10 mouse cellular contexts compared by ENCODE assay signal in genomic region chr11:95350960-95351359, GRCm38 (mm10). TPM values are rescaled to one million over a fixed set of nuclear protein-coding genes. Genes with fewer than 3 reads are reported as not detected.
DNase-seq lines count a peak whose midpoint lies in the region; ATAC-seq and TF ChIP-seq lines count a peak whose summit lies in the region.
"Had no signal": no experiment of that assay in that cellular context is flagged by ENCODE, and none has a peak within 500 bp of the region (broad histone marks: within the 10 kb centered on the region; RNA-seq: fewer than 3 reads in every experiment).

No protein-coding gene starts in this region.

- no peak for TF ChIP-seq CTCF in lung, adult 2 months (IDR thresholded peaks at IDR 0.05; ENCODE audit: insufficient read depth, low read length)

- H3K4me3 ChIP-seq in lung, embryonic 16.5 days (ENCODE audit: low read length): no peak overlapping the region
- no peak overlapping the region for H3K4me3 ChIP-seq in lung, adult 2 months (replicated peaks; ENCODE audit: extremely low read depth, low read depth, low read length)
- no peak overlapping the region for H3K4me3 ChIP-seq in liver, embryonic 16.5 days (ENCODE audit: low read depth, low read length)
- H3K4me3 ChIP-seq in hindbrain, embryonic 12.5 days: no peak overlapping the region
- no peak overlapping the region for H3K4me3 ChIP-seq in heart, embryonic 10.5 days
- H3K4me3 ChIP-seq: hindbrain, embryonic 13.5 days; midbrain, embryonic 10.5 days had no signal

- TF ChIP-seq POLR2A in lung, adult 2 months (IDR thresholded peaks at IDR 0.05; ENCODE audit: borderline replicate concordance, extremely low read depth, low read depth, low read length): no peak

- H3K4me2 ChIP-seq in lung, embryonic 16.5 days (ENCODE audit: low read depth, low read length): no peak overlapping the region
- no peak overlapping the region for H3K4me2 ChIP-seq in liver, embryonic 16.5 days (ENCODE audit: low read depth, low read length)
- no peak overlapping the region for H3K4me2 ChIP-seq in hindbrain, embryonic 12.5 days (replicated peaks)
- H3K4me2 ChIP-seq: hindbrain, embryonic 13.5 days had no signal

- no peak for DNase-seq in lung, adult 2 months
- DNase-seq in thymus, postnatal 25 days: peak; percentile 63
- no peak for DNase-seq in testis, postnatal 10 days (ENCODE audit: low spot score)
- DNase-seq in heart, embryonic 10.5 days (ENCODE audit: low spot score): no peak

- ATAC-seq in lung, embryonic 16.5 days (ENCODE audit: low read depth): no peak
- peak; percentile 23 for ATAC-seq in inflammation-experienced regulatory T-cells, adult 6 months
- no peak for ATAC-seq in liver, embryonic 16.5 days (ENCODE audit: low read depth)
- no peak for ATAC-seq in hindbrain, embryonic 12.5 days (ENCODE audit: low FRiP score)

- peak overlapping the region; percentile 17; the same call in 1 of the 2 replicates for H3K27ac ChIP-seq in lung, embryonic 16.5 days (ENCODE audit: low read length)
- peak overlapping the region; percentile 23 for H3K27ac ChIP-seq in liver, embryonic 16.5 days (ENCODE audit: low read length)
- no peak overlapping the region for H3K27ac ChIP-seq in hindbrain, embryonic 12.5 days
- no peak overlapping the region for H3K27ac ChIP-seq in heart, embryonic 10.5 days
- H3K27ac ChIP-seq: hindbrain, embryonic 13.5 days; midbrain, embryonic 10.5 days had no signal

- no peaks in the 10 kb centered on the region for H3K9me3 ChIP-seq in lung, embryonic 16.5 days (ENCODE audit: control insufficient read depth, low read length)
- H3K9me3 ChIP-seq in liver, embryonic 16.5 days (replicated peaks; ENCODE audit: control insufficient read depth, low read length): no peaks in the 10 kb centered on the region
- no peaks in the 10 kb centered on the region for H3K9me3 ChIP-seq in hindbrain, embryonic 12.5 days (replicated peaks)
- H3K9me3 ChIP-seq in heart, embryonic 10.5 days: no peaks in the 10 kb centered on the region
- H3K9me3 ChIP-seq: hindbrain, embryonic 13.5 days; midbrain, embryonic 10.5 days had no signal

- peaks cover 7% of the 10 kb centered on the region; the same call in 1 of the 2 replicates for H3K36me3 ChIP-seq in lung, embryonic 16.5 days (ENCODE audit: control insufficient read depth, insufficient read depth, low read length)
- H3K36me3 ChIP-seq in liver, embryonic 16.5 days (ENCODE audit: control insufficient read depth, insufficient read depth): peaks cover 80% of the 10 kb centered on the region
- H3K36me3 ChIP-seq in hindbrain, embryonic 12.5 days: 0 out of 2 replicates have a peak, but pooled peaks cover 2% of the 10 kb centered on the region
- peaks cover 21% of the 10 kb centered on the region for H3K36me3 ChIP-seq in heart, embryonic 10.5 days

- H3K4me1 ChIP-seq in lung, embryonic 16.5 days (replicated peaks; ENCODE audit: control insufficient read depth, insufficient read depth, low read length): peaks cover 10% of the 10 kb centered on the region
- peaks cover 14% of the 10 kb centered on the region; the same call in 1 of the 2 replicates for H3K4me1 ChIP-seq in lung, adult 2 months (ENCODE audit: control insufficient read depth, insufficient read depth, low read length)
- H3K4me1 ChIP-seq in liver, embryonic 16.5 days (ENCODE audit: control insufficient read depth, low read depth, low read length): peaks cover 61% of the 10 kb centered on the region
- H3K4me1 ChIP-seq in hindbrain, embryonic 12.5 days: 0 out of 2 replicates have a peak, but pooled peaks cover 2% of the 10 kb centered on the region
- peaks cover 10% of the 10 kb centered on the region for H3K4me1 ChIP-seq in heart, embryonic 10.5 days
- H3K4me1 ChIP-seq: midbrain, embryonic 10.5 days had no signal

- 79% methylated on average over 3 of the region's 3 CpGs for WGBS in lung, embryonic 16.5 days
- whole genome bisulfite sequencing in lung, adult 2 months: 61% methylated on average over 3 of the region's 3 CpGs
- 85% methylated on average over 3 of the region's 3 CpGs for WGBS in liver, embryonic 16.5 days (ENCODE audit: insufficient replicate concordance)
- 97% methylated on average over 3 of the region's 3 CpGs for WGBS in hindbrain, embryonic 12.5 days
- 82% methylated on average over 3 of the region's 3 CpGs for WGBS in heart, embryonic 10.5 days

- H3K9ac ChIP-seq in lung, embryonic 16.5 days (ENCODE audit: low read length): no peak overlapping the region
- no peak overlapping the region for H3K9ac ChIP-seq in liver, embryonic 16.5 days (ENCODE audit: low read depth, low read length)
- no peak overlapping the region for H3K9ac ChIP-seq in hindbrain, embryonic 12.5 days
- H3K9ac ChIP-seq: hindbrain, embryonic 13.5 days had no signal

- no peaks in the 10 kb centered on the region for H3K27me3 ChIP-seq in lung, embryonic 16.5 days (ENCODE audit: control insufficient read depth, insufficient read depth, low read depth, low read length)
- no peaks in the 10 kb centered on the region for H3K27me3 ChIP-seq in liver, embryonic 16.5 days (ENCODE audit: control insufficient read depth, insufficient read depth, low read depth, low read length)
- no peaks in the 10 kb centered on the region for H3K27me3 ChIP-seq in hindbrain, embryonic 12.5 days
- H3K27me3 ChIP-seq in heart, embryonic 10.5 days (ENCODE audit: insufficient read depth, poor library complexity, severe bottlenecking): no peaks in the 10 kb centered on the region
- H3K27me3 ChIP-seq: hindbrain, embryonic 13.5 days had no signal

RNA-seq across cellular contexts. Expression of gene Fam117a, which starts 14.1 kb away (rescaled TPM):
- 15.1 and 15.7 TPM in 2 replicates for polyA plus RNA-seq in lung, embryonic 16.5 days (2015; fragmentation: Nextera tagmentation; extraction: Ambion mirVana)
- 55.8 and 59.8 TPM in 2 replicates for polyA plus RNA-seq in lung, adult 2 months (2012; rRNA removed)
- 10 to 100 TPM; 11.4 to 28.1 (median 26.5) TPM for polyA plus RNA-seq in inflammation-experienced regulatory T-cells, adult 6 months (2017; shearing (Covaris generic))
- polyA plus RNA-seq in liver, embryonic 16.5 days (2015; fragmentation: Nextera tagmentation; extraction: Ambion mirVana): 73.5 and 81.3 TPM in 2 replicates
- 11.7 and 11.9 TPM in 2 replicates for polyA plus RNA-seq in hindbrain, embryonic 12.5 days (2016; fragmentation: Nextera tagmentation; extraction: Ambion mirVana)
- 8.2 and 10.7 TPM in 2 replicates for polyA plus RNA-seq in heart, embryonic 10.5 days (2016; fragmentation: Nextera tagmentation; extraction: Ambion mirVana)

RNA-seq across cellular contexts. Expression of gene Slc35b1, which starts 33.5 kb away (rescaled TPM):
- 91.1 and 92.7 TPM in 2 replicates for polyA plus RNA-seq in lung, embryonic 16.5 days (2015; fragmentation: Nextera tagmentation; extraction: Ambion mirVana)
- 60.6 and 80.9 TPM in 2 replicates for polyA plus RNA-seq in lung, adult 2 months (2012; rRNA removed)
- 10 to 100 TPM; 63.5 to 83.2 (median 70.3) TPM for polyA plus RNA-seq in inflammation-experienced regulatory T-cells, adult 6 months (2017; shearing (Covaris generic))
- polyA plus RNA-seq in liver, embryonic 16.5 days (2015; fragmentation: Nextera tagmentation; extraction: Ambion mirVana): 37.7 and 40.5 TPM in 2 replicates
- polyA plus RNA-seq in hindbrain, embryonic 12.5 days (2016; fragmentation: Nextera tagmentation; extraction: Ambion mirVana): 124 and 128 TPM in 2 replicates
- polyA plus RNA-seq in heart, embryonic 10.5 days (2016; fragmentation: Nextera tagmentation; extraction: Ambion mirVana): 103 and 119 TPM in 2 replicates

RNA-seq across cellular contexts. Expression of gene Kat7, which starts 40.9 kb away (rescaled TPM):
- polyA plus RNA-seq in lung, embryonic 16.5 days (2015; fragmentation: Nextera tagmentation; extraction: Ambion mirVana): 75.3 and 80.2 TPM in 2 replicates
- polyA plus RNA-seq in lung, adult 2 months (2012; rRNA removed): 21.5 and 37.2 TPM in 2 replicates
- 10 to 100 TPM; 45.4 to 49.3 (median 47.4) TPM for polyA plus RNA-seq in inflammation-experienced regulatory T-cells, adult 6 months (2017; shearing (Covaris generic))
- polyA plus RNA-seq in liver, embryonic 16.5 days (2015; fragmentation: Nextera tagmentation; extraction: Ambion mirVana): 29.4 and 31.2 TPM in 2 replicates
- 71.8 and 73.6 TPM in 2 replicates for polyA plus RNA-seq in hindbrain, embryonic 12.5 days (2016; fragmentation: Nextera tagmentation; extraction: Ambion mirVana)
- polyA plus RNA-seq in heart, embryonic 10.5 days (2016; fragmentation: Nextera tagmentation; extraction: Ambion mirVana): 66.0 and 68.5 TPM in 2 replicates

Comparison
In these comparisons a context has a peak if more than half of its experiments do, and no peak if none do; other contexts are left out.
1. H3K27ac ChIP-seq: peak in lung, embryonic 16.5 days (single experiment) and liver, embryonic 16.5 days (single experiment); none in hindbrain, embryonic 12.5 days (single experiment) and heart, embryonic 10.5 days (single experiment).